Mouse (Mus musculus) megakaryocyte-erythroid progenitor cell, adult 5 weeks (primary cell): ENCODE data around the gene Timm8b. TPM values are rescaled to one million over a fixed set of nuclear protein-coding genes. Genes with fewer than 3 reads are reported as not detected.

ENCODE experiments used
- polyA plus RNA-seq: library from polyadenylated mRNA; stranded (reverse); fragments of >175 nt; gene quantifications from 2 replicates; pipeline ENCODE4 v1.2.3, GENCODE M21; 2012

The Timm8b gene
- polyA plus RNA-seq, result 7.9 and 8.8 TPM in 2 replicates

DNA sequence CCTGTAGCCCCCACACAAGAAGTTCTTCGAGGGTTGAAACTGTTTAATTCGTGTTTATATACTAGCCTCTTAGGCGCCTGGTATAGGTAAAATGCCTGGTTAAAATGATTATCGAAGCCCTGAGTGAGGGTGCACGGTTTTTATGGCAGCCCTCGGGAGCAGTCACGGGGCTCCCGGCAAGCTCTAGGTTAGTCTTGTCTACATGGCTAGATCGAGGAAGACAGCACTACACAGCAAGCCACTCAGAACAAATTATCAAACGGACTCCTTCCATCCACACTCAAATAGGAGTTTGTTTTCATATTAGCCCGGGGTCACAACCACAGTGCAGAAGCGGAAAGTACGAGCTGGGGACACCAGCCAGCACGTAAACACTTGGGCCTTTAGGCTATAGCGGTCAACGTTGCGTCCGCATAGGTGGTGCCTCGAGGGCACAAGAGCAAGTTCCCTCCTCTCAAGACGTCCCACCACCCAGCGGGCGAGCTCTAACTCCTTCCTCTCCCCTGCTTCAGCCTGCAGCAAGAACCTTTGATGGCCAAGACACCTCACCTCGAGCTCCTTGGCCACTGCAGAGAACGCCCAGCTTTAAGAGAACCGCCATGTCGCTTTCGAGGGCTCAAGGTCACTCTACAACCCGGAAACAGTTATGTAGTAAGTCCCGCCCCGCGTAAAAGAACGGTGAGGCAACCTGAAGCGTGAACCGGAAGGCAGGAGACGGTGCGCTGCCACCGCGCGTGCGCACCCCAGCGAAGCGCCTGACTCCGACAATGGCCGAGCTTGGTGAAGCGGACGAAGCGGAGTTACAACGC, at the start of gene Timm8b, which contains the start of gene Sdhd:
Timm8b (plus strand) TSS at position 722 of the 809 bp plus-strand sequence.
Sdhd (minus strand) TSS at position 624 of the 809 bp plus-strand sequence.

DNA sequence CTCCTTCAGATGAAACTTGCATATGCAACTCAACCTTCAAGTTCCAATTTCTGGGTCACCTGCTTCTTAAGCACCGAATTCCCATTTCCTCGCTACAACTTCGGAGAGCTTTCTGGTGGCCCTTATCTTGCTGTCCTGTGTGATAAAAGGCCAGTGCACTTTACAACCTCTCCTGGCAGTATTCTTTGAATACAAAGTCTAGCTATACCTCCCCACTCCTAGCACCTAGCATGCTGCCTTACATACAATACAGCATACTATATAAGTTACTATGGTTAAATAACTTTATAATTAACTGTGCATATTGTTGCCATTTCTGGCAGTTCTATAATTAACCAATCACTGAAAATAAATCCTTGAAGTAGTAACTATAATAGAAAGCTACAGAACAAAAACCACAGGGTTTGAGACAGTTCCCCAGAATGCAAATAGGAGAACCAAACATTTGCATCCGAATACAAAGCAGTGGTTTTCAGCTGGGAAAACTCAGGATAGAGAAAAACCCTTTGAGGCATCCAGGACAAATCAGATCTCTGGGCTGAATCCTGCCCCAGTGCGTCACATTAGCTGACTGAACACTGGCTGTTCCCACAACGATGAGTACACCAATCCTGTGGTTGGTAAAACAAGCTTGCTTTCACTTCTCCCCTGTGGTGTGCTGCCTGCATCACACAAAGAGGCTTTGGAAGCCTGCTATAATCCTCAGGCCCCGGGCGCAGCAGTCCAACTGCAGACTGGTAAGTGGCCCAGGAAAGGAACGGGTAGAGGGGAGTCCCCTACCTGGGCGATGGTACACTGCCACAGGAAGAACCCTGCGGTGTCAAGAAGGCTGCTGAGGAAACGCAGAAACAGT, 49.2 kb upstream of the Timm8b start, which contains the start of gene Il18:
Il18 (plus strand) TSS at position 587 of the 853 bp plus-strand sequence.

DNA sequence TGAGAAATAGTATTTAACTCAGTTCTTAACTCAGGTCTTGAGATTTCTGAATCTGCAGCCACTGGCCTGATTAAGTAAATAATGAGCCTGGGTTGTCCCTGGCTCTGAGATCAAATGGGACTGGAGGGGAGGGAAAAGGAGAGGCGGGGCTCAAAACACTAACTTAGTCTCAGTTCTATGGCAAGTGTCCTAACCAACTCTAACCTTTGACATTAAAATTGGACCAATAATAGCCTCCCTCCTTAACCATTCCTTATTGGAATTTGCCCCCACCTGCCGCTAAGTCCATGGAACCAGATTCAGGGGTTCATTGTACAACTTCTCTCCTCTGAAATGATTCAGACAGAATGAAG, 48.6 kb upstream of the Timm8b start, which contains the start of gene Bco2:
Bco2 (minus strand) TSS at position 88 of the 353 bp plus-strand sequence.

DNA sequence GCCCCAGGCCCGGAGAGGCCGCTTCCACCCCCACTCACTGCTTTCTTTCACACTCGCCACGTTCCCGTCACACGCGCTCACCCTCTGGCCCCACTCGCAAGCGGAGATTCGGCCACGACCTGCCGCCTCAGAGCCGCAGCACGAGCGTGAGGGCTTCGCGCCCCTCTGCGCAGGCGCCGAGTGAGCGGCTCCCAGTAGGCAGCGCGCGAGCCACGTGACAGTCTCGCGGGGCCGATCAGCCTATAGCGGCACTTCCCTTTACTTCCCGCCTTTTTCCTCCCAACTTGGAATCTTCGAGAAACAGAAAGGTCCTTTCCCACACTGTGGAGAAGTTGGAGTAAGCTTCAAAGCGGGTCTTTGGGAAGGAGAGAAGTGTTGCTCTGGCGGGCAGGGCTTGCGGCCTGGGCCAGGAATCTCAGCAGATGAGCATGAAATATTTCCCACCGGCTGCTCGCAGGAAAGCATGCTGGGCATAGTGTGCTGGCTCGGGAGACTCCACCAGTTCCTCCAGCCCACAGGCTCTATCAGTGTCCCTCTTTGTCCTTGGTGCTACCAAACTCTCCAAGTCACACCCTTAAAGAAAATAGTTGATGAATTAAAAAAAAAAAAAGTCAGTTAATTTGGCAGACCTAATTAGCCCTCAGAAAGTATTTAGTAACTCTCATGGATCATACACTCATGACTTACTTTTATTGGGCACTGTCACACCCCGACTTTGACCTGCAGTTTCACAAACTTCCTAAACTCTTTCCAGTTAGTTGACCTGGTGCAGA, 42.4 kb upstream of the Timm8b start, which contains the start of gene Tex12:
Tex12 (minus strand) TSS at position 181 of the 773 bp plus-strand sequence.

DNA sequence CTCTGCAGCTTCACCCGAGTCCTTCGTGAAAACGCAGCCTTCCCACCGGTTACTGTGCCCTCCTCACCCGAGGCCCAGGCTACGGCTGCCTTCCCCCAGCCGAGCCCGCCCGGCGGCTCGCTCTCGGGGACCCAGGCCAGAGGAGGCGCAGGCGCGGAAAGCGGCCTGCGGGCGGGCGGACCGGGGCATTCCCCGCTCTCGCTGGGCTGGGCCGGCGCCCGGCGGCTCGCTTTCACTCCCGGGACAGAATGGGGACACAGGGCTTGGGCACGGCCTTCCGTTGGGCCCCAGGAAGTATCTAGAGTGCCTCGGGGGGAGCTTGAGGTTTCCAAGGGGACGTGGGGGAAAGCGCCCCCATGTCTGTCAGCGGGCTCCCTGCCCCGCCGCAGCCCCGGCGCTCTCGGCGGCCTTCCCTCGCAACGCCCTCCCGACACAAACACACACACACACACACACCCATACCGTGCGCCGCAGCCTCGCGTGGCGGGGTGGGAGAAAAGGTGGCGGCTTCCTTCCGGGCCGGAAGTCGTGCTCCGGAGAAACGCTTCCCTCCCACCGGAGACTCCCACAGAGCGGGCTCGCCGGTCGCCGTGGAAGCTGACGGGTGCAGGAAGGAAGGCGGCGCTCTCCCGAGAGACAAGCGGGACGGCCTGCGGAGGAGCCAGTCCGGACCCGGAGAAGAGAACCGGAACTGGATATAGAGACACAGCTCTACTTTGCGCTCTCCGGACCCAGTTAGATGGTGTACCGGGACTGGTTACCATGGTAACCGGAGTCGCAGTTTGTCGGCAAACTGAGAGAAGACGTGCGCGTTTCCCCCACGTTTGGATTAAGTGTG, 13.3 kb downstream of the Timm8b start, which contains the start of the genes Pih1d2 and Nkapd1:
Pih1d2 (plus strand) TSS at position 556 of the 838 bp plus-strand sequence.
Nkapd1 (minus strand) TSS at position 699 of the 838 bp plus-strand sequence.

Other genes starting within 250 kb of the Timm8b start
- 0.05 TPM in 1 of 2 replicates, not detected in the other for gene Plet1, start 109.4 kb upstream of the Timm8b start, polyA plus RNA-seq
- gene Pts, start 75.2 kb upstream of the Timm8b start, polyA plus RNA-seq, result 23.9 and 30.3 TPM in 2 replicates
- gene Il18, start 49.1 kb upstream of the Timm8b start, polyA plus RNA-seq, result 0.87 and 1.6 TPM in 2 replicates
- gene Bco2, start 48.7 kb upstream of the Timm8b start, polyA plus RNA-seq, result 0.08 TPM in 1 of 2 replicates, not detected in the other
- not detected in 2 replicates for gene Tex12, start 42.6 kb upstream of the Timm8b start, polyA plus RNA-seq
- gene Sdhd, start 98 bp upstream of the Timm8b start, polyA plus RNA-seq, result 26.9 and 31.4 TPM in 2 replicates
- gene Pih1d2, start 13.4 kb downstream of the Timm8b start, polyA plus RNA-seq, result 0.15 and 0.36 TPM in 2 replicates
- gene Nkapd1, start 13.6 kb downstream of the Timm8b start, polyA plus RNA-seq, result 12.1 and 18.1 TPM in 2 replicates
- gene Dlat, start 55.9 kb downstream of the Timm8b start, polyA plus RNA-seq, result 27.0 and 32.5 TPM in 2 replicates
- not detected in 2 replicates for gene Dixdc1, start 135.6 kb downstream of the Timm8b start, polyA plus RNA-seq
- 0.10 TPM in 1 of 2 replicates, not detected in the other for gene 2310030G06Rik, start 142.6 kb downstream of the Timm8b start, polyA plus RNA-seq
- 0.75 and 0.82 TPM in 2 replicates for gene Cryab, start 147.4 kb downstream of the Timm8b start, polyA plus RNA-seq
- not detected in 2 replicates for gene Hspb2, start 148.4 kb downstream of the Timm8b start, polyA plus RNA-seq
- gene Fdxacb1, start 164.3 kb downstream of the Timm8b start, polyA plus RNA-seq, result 2.3 and 2.9 TPM in 2 replicates
- gene Alg9, start 171.1 kb downstream of the Timm8b start, polyA plus RNA-seq, result 14.1 and 16.4 TPM in 2 replicates
- 2.3 and 2.5 TPM in 2 replicates for gene 1110032A03Rik, start 171.6 kb downstream of the Timm8b start, polyA plus RNA-seq
- 6.8 and 7.2 TPM in 2 replicates for gene Ppp2r1b, start 241.4 kb downstream of the Timm8b start, polyA plus RNA-seq